Mouse (Mus musculus) C2C12 (cell line): ENCODE results near the gene Lin28a. TPM values are rescaled to one million over a fixed set of nuclear protein-coding genes. Genes with fewer than 3 reads are reported as not detected.

Experiments used
- H3K27me3 ChIP-seq: one replicate; pipeline ENCODE4 v1.6.1; 2011; ENCODE audit not compliant: control insufficient read depth, insufficient read depth, insufficient read length
- H3K36me3 ChIP-seq: one replicate; pipeline ENCODE4 v1.6.1; 2011; ENCODE audit not compliant: control insufficient read depth, insufficient read depth
- H3K4me3 ChIP-seq: one replicate; pipeline ENCODE4 v1.5.1; 2011; ENCODE audit warnings: mild to moderate bottlenecking, control low read depth; ENCODE audit not compliant: poor library complexity, insufficient read depth, severe bottlenecking
- H3K79me2 ChIP-seq: one replicate; pipeline ENCODE4 v1.6.1; 2011; ENCODE audit not compliant: control insufficient read depth, insufficient read depth
- H3K79me3 ChIP-seq: one replicate; pipeline ENCODE4 v1.6.1; 2011; ENCODE audit warnings: low read depth, control low read depth
- H3ac ChIP-seq: one replicate; pipeline ENCODE3; 2011; ENCODE audit warnings: low read depth; ENCODE audit not compliant: control insufficient read depth, insufficient read length
- CEBPB ChIP-seq: IDR thresholded peaks from one replicate; pipeline ENCODE4 v1.6.1; 2011; ENCODE audit warnings: low read depth, mild to moderate bottlenecking, control low read depth, moderate library complexity
- CTCF ChIP-seq: IDR thresholded peaks from one replicate; pipeline ENCODE4 v1.5.1; 2011; ENCODE audit not compliant: control insufficient read depth, insufficient read depth, insufficient read length
- FOSL1 ChIP-seq: IDR thresholded peaks from one replicate; pipeline ENCODE4 v1.8.0; 2011; ENCODE audit warnings: mild to moderate bottlenecking, low read length; ENCODE audit not compliant: poor library complexity, insufficient read depth, severe bottlenecking
- MAX ChIP-seq: IDR thresholded peaks from one replicate; pipeline ENCODE4 v1.6.1; 2011; ENCODE audit warnings: mild to moderate bottlenecking, control low read depth
- MYOD1 ChIP-seq: IDR thresholded peaks from one replicate; pipeline ENCODE4 v1.6.1; 2011; ENCODE audit warnings: low read depth; ENCODE audit not compliant: control insufficient read depth, insufficient read length
- MYOG ChIP-seq: IDR thresholded peaks from one replicate; pipeline ENCODE4 v1.6.1; 2011; ENCODE audit not compliant: control insufficient read depth, insufficient read length; ENCODE audit errors: extremely low read depth
- USF1 ChIP-seq: IDR thresholded peaks from one replicate; pipeline ENCODE4 v1.6.1; 2011; ENCODE audit warnings: low read depth, mild to moderate bottlenecking, control low read depth, moderate library complexity
- polyA plus RNA-seq: library from polyadenylated mRNA; unstranded; fragments of >200 nt; fragmentation: generic; extraction: Trizol; gene quantifications from one replicate; pipeline ENCODE4 v1.2.1, GENCODE M21; 2012; ENCODE audit warnings: missing spikeins

The Lin28a gene
- polyA plus RNA-seq, 1 experiment = not detected

DNA sequence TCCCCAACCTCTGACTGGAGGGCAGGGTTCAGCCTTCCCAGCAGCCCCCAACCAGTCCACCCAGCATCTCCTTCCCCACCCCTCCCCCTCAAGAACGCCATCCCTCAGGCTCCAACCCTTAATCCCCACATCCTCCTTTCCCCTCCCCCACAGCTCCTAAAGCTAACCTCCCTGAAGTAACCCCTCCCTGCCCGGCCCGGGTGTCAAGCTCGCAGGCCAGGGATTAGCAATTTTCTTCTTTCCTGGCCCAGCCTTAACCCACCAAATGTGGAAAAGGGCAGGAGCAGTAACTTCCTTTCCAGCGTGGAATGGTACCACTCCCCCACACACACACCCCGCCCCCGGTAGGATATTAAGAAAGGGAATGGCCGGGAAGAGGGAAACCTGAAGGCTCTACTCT, 1.9 kb downstream of the Lin28a start:
- Histone ChIP-seq H3K36me3 (no peaks in the 10 kb centered on the region), H3ac (no peak overlapping the region), H3K79me2 (no peaks in the 10 kb centered on the region), H3K27me3 (peaks cover 57% of the 10 kb centered on the region), H3K79me3 (no peaks in the 10 kb centered on the region), H3K4me3 (no peak overlapping the region)
- no peak for TF ChIP-seq CEBPB
- no peak for TF ChIP-seq USF1
- no peak for TF ChIP-seq MYOD1
- no peak for TF ChIP-seq MAX
- no peak for TF ChIP-seq FOSL1

DNA sequence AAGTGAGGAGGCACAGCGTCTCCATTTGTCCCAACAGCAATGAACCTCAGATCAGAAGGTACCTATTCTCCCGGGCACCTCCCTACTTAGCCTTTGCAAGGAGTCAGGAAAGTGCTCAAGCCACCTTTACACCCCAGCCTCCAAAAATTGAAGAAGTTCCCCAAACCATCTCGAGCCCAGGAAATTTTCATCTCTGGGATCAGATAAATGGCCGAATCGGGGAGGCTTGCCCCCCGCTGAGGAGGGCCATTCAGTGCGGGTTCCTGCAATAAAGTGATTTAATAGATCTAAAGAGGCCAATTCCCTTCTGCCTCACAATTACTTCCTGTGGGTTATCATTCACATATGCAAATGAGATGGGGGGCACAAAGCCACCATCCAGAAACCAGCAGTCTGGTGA, 2.4 kb downstream of the Lin28a start:
- no peak overlapping the region for H3ac ChIP-seq
- H3K36me3 ChIP-seq = no peaks in the 10 kb centered on the region
- no peak for TF ChIP-seq FOSL1
- no peak for TF ChIP-seq CEBPB
- TF ChIP-seq MAX = no peak
- TF ChIP-seq MYOG = no peak
- TF ChIP-seq MYOD1 = no peak
- no peak for TF ChIP-seq CTCF
- TF ChIP-seq USF1 = no peak
- no peak overlapping the region for H3K4me3 ChIP-seq
- H3K79me3 ChIP-seq = no peaks in the 10 kb centered on the region
- H3K79me2 ChIP-seq = no peaks in the 10 kb centered on the region
- H3K27me3 ChIP-seq = peaks cover 57% of the 10 kb centered on the region

DNA sequence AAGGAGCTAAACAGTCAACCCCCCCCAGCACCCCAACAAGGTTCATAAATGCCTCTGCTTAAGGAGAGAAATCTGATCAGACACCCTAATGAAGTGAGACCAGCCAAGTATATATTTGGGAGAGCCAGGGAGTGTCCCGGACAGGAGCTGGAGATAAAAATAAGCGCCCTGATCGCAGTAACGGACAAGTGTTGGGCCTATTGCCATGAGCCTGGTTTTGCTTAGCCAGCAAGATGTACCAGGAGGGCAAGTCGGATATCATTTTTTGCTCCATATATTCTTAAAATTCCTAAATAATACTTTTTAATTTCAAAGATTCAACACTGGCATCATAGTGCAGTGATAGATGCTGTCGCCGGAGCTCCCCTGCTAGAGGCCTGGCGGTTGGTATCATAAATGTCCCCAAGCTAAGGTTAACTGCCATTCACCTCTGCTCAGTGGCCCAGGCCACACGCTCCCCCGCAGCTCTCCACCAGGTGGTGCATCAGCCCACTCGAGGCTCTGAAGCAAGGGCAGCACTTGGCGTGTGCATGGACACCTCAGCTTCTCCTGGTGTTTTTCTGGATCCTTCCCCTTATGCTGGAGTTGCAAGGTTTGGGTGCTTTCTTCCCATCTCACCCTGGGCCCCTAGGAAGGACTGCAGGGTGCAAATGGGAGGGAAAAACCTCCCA, 5.6 kb downstream of the Lin28a start:
- Histone ChIP-seq H3ac (no peak overlapping the region), H3K79me2 (no peaks in the 10 kb centered on the region), H3K4me3 (no peak overlapping the region), H3K36me3 (no peaks in the 10 kb centered on the region), H3K27me3 (peaks cover 49% of the 10 kb centered on the region), H3K79me3 (no peaks in the 10 kb centered on the region)
- TF ChIP-seq MAX = no peak
- peak; percentile 42 for TF ChIP-seq CTCF

DNA sequence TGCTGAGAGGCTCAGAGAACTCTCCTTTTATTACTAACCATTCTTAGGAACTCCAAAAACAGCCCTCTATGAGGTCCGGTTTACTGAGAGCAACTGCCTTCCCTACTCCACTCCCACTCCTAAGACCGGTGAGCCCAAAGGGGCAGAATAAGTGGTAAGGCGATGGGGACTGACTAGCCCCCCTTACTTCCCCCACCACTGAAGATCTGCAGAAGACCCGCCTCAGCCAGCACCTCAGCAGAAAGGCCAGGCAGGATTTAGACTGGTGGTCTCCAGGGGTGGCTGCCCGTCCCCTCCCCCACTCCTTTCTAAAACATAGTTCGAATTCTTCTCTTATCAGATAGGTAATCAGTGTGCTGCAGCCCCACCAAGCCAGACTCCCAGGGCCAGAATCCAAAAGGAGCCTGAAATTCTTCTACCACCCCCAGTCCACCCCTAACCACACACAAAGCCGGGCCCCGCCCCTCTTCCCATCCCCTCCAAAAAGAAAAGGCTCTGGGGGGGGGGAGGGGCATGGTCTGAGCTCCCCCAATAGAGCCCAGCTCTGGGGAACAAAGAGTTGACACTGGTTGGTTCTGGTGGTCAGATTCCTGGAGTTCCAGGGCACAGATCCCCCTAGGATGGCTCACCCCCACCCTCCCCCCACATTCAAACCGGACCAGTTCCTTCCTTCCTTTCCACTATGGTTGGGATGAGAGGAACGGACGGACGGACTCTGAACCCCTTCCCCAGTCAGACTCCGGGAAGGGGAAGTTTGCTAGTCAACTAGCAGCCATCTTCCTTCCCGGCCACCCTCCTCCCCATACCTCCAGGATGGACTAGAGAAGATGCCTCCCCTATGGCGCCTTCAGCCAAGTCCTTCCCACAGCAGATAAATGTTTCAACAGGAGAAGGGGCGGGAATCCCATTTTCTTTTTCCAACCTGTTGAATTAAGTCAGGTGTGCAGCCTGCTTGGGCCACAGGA, 6.9 kb downstream of the Lin28a start:
- Histone ChIP-seq H3ac (no peak overlapping the region), H3K36me3 (no peaks in the 10 kb centered on the region), H3K4me3 (no peak overlapping the region), H3K27me3 (peaks cover 40% of the 10 kb centered on the region), H3K79me2 (no peaks in the 10 kb centered on the region), H3K79me3 (no peaks in the 10 kb centered on the region)
- TF ChIP-seq MYOG (no peak), CTCF (no peak), USF1 (no peak), MAX (no peak), FOSL1 (no peak), MYOD1 (no peak), CEBPB (no peak)

DNA sequence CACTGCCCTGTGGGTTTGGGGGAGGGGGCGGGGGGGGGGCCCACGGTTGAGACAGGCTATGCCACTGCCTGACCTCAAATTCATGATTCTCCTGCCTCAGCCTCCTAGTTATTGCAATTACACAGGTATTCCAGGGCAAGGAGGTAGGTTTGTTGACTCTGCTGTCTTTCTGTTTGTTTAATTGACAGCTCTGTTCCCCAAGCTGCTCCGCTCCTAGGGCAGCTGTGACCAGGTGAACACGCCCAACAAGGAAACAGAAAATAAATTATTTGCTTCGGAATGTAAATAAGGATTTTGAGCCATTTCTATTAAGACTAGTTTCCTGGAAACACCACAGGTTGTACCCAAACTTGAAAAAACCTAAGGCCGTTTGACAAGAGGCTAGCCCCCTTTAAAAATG, 8.9 kb downstream of the Lin28a start:
- Histone ChIP-seq H3K27me3 (peaks cover 41% of the 10 kb centered on the region), H3K4me3 (no peak overlapping the region), H3ac (no peak overlapping the region), H3K79me2 (no peaks in the 10 kb centered on the region), H3K79me3 (no peaks in the 10 kb centered on the region), H3K36me3 (no peaks in the 10 kb centered on the region)
- TF ChIP-seq CTCF (no peak), MYOD1 (no peak), CEBPB (no peak), MAX (no peak), USF1 (no peak), FOSL1 (no peak), MYOG (no peak)

DNA sequence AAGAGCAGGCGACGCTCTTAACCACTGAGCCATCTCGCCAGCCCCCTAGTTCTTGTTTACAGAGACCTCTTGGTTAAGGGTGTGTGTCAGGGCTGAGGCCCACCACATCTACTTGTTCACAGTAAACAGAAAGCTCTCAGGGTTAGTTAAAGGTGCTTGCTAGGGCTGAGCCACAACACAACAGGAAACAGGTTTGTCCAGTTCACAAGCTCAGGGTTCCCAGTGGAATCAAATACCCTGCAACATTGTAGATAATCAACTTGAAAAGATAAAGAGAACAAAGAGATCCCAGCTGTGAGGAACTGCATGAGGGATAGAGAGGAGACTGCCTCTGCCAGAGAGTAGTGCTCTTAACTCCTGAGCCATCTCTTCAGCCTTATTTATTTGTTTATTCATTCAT, 11.8 kb downstream of the Lin28a start:
- Histone ChIP-seq H3K4me3 (no peak overlapping the region), H3K79me2 (no peaks in the 10 kb centered on the region), H3K36me3 (no peaks in the 10 kb centered on the region), H3K27me3 (peaks cover 28% of the 10 kb centered on the region), H3K79me3 (no peaks in the 10 kb centered on the region), H3ac (no peak overlapping the region)
- no peak for TF ChIP-seq MAX
- TF ChIP-seq CEBPB = no peak
- TF ChIP-seq MYOD1 = no peak
- no peak for TF ChIP-seq USF1
- TF ChIP-seq MYOG = no peak
- TF ChIP-seq CTCF = no peak
- TF ChIP-seq FOSL1 = no peak
